Mouse (Mus musculus): ENCODE results near the gene Shc2.

The Shc2 gene

DNA sequence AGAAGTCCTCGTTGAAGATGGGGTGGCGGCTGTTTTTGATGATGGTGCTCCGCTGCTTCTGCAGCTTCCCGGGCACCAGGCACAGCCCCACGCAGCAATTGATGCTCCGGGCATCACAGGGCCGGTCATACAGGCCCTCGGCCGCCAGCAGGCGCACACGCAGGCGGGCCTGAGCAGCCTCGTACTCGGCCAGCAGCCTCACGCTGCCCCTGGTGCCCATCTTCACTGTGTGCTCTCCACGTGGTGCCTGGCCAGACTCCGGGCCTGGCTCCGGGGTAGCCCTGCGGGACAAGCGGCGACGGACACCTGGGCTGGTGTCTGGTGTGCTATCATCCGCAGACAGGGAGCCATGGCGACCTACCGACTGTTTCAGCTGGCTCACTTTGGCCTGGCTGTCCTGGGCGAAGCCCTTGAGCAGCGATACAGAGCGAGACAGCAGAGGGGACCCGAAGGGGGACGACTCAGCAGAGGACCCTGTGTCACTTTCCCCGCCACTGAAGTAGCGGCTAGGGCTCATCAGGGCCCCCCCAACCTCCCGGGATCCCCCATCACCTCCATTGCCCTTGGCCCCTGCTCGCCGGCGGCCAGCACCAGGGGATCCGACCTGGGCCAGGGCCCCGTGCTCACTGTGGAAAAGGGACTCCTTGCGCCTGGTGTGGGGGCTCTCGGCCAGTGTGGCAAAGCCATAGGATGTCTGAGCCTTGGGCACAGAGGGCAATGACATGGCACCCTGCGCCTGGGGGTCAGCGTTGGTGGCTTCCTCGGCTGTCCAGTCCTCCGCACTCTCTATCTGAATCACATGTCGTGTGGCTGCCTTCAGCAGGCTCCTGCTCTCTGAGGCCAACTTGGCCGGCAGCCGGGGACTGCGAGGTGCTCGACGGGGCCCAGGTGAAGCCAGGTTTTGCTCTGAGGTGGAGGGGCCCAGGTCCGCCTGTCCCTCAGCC lies 25.3 kb downstream of the Shc2 start:
- DNase-seq, result no peak

DNA sequence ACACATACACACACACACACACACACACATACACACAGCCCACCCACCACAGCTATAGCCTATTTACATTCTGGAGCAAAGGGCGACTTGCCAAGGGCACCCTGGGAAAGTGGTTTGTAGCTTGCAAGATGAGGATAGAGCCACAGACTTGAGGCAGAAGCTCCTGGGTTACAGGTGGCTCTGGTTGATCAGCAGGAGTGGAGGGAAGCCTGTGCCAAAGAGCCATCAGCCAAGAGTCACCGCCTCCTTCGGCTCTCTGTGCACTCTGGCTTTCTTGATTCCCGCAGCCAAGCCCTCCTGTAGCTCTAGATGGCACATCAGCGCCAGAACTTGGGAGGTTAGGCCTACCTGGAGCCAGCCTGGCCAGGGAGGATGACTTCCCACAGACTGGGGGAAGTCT lies 26.4 kb downstream of the Shc2 start:
- DNase-seq, result no peak

DNA sequence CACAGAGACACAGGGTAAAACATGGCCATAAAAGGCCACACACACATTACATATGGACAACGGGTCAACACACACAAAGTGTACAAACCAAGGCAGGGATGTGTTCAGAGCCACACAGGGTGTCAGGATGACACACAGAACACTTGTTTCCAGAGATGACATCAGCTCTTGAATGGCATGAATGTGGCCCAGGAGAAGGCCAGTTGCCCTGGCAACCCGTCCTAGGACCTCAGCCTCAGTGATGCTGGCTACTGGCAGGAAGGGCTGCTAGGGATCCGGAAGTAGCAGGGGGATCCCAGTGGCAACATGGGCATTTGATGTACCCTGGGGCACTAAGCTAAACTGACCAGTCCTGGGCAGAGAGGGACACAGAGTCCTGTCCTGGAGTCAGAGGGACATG lies 28.4 kb downstream of the Shc2 start:
- no peak for DNase-seq

DNA sequence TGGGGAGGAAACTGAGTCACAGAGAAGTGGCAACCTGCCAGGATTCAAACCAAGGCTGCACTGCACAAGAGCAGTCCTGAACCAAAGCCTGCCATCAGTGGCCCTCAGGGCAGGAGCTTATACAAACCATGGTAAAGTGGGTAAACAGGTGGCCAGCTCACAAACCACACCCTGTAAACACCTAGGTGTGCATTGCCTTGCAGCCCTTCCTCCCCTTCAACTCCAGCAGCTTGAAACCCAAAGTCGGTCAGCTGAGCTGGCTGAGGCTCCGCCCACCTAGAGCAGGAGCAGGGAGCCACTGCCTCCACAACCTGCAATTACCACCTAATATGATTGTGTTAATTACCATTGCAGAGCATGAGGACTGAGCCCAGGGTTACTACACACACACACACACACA lies 29.8 kb downstream of the Shc2 start:
- no peak for DNase-seq

DNA sequence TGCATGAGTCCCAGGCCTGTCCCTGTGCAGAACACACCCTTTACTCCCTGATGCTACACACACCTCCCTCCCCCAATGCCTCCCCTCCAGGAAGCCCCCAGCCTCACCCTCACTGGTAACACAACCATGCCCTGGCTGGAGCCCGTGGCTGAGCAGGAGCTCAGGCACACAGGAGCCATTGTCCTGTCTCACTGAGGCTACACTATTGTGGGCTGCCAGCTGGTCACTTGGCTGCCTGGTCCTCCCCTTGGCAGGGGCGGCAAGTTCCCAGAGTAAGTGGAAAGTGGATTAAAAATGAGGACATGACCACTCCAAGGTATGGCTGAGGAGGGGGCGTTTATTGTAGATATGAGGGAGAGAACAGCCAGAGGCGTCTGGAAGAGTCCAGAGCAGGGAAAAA lies 31.2 kb downstream of the Shc2 start:
- peak; percentile 53 for DNase-seq

DNA sequence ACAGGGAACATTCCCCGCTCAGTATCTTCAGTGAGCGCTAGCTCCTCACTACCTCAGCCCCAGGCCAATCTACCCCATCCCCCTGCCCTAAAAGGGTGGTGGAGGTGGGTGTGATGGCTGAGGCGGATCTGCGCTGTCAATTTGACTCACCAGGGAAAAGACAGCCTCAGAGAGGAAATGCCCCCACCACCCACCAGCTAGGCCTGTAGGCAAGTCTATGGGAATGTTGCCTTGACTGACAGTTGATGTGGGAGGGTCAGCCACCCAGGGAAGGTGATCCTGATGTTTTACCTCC lies 39.8 kb downstream of the Shc2 start:
- DNase-seq, result no peak

DNA sequence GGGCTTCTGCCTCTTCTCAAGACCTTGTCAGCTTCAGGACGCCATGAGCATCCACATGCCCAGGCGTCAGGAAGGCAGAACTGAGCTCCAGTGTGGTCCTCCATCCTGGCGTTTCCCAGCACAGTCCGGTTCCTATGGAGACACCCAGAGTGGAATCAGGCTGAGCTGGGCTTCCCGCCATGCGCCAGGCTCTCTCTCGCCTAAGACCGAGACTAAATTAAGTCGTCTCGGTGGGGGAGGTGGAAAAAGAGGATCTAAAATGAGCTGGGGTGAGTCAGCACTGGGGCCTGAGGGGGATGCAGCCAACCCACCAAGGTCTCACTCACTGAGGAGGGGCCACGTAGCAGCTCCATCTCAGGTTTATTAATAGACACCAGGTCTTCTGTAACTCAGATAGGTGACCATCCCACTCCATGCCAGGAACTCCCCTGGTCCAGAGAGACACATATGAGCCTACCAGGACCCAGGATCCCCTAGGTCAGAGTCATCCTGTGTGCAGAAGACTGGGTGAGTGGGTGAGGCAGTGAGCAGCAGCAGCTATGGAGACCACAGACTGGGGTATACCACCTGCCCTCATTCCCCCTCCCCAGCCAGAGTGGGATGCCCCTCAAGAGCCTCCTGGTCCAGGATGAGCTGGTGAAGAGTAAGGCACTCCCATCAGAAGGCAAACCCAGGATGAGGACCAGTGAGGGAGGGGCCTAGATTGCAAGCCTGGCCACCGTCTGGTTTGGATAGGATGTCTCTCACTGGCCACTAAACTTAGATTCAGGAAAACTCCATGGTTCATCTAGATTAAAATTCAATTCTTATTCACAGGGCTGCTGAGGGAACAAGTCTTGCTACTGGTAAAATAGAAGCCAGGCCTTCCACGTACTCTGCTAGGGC lies 40.4 kb downstream of the Shc2 start:
- DNase-seq, result peak; percentile 83

DNA sequence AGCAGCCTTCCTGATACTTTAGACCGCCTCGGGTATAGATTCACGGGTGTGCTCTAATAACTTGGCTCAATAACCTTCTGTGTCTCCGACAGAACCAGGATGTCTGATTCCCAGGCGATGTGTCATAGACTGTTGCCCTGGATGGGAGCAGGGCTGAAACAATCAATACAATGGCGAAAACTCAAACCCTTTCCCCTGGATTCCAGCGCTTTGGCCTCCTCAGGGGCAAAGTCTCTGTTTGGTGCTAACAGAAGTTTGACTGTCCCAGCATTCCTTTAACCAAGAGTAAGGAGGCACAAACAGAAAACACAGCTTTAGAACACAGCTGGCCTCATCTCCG lies 42.2 kb downstream of the Shc2 start:
- no peak for DNase-seq

DNA sequence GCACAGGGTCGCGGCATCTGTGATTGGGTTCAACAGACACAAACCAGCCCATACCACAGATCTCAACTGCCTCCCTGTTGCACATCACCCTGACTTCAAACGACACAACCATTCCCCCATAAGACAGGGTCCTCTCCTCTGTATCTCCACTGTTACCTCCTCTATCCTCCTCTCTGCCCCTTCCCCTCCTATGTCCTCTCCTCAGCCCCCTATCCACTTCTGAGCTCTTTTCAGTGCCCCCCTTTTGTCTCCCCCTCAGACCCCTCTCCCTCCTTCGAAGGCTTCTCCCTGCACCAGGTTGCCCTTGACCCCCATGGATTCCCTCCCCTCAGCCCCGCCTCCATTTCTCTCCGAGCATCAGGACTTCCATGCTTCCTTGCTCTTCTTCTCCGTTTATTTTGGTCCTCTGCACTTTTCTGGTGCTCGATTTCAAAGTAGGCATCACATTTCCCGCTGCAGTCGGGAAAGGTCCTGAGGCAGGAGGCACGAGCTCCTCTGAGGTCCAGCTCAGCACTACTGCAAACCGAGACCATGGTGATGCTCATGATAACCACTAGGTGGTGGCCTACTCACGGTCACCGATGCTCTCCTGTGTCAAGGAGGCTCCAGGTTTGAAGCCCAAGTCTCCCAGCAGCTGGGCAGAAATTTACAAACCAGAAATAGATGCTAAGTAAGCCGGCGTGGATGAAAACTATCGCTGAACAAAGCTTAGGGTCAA lies 42.7 kb downstream of the Shc2 start:
- DNase-seq, result peak; percentile 73

DNA sequence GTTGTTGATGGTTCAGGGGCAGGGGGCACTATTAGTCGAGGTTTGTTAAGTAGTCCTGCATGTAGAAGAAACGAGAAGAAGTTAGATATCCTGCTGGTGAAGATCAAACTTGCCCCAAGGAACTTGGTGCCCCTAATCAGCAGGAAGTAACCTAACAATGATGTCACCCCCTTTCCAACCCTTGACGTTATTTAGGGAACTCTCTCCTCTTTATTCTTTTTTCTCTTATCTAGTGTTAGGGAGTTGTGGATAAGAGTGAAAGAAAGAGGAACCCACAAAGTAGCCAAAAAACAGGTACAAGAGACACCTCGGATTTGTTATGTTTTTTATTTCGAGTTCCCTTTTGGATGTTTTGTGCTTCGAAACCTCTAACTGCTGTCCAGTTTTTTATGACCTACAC lies 43.6 kb downstream of the Shc2 start:
- DNase-seq, result no peak

DNA sequence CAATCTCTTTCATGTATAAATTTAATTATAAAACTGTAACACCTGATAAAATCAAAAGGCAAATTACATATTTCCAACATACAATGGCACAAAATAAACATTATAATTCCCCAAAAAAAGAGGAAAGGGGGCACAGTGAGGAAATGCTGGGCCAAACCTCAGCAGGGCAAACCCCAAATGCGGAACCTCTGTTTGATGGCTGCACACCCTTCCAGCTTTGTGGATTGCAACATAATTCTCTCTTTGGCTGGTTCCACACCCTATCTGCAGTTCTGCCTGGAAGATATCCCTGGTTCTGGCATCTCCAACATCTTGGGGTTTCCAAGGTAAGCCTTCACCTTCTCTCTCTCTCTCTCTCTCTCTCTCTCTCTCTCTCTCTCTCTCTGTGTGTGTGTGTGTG lies 47.0 kb downstream of the Shc2 start:
- DNase-seq, result no peak

DNA sequence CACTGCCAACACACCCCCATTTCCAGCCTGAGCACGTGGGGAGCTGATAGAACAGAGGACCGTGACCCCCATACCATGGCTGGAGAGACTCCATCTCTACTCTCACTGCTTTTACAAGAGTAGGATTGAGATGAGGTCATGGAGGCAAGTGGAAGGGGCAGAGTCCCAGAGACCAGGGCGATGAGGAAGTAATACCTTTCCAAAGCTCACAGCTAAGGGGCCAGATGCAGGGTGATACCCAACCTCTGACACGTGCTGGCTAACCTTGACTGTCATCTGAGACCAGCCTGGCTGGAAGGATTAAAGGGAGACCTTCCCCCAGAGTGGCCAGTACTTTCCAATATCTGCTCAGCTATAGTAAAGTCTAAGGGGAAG lies 50.0 kb downstream of the Shc2 start:
- no peak for DNase-seq

DNA sequence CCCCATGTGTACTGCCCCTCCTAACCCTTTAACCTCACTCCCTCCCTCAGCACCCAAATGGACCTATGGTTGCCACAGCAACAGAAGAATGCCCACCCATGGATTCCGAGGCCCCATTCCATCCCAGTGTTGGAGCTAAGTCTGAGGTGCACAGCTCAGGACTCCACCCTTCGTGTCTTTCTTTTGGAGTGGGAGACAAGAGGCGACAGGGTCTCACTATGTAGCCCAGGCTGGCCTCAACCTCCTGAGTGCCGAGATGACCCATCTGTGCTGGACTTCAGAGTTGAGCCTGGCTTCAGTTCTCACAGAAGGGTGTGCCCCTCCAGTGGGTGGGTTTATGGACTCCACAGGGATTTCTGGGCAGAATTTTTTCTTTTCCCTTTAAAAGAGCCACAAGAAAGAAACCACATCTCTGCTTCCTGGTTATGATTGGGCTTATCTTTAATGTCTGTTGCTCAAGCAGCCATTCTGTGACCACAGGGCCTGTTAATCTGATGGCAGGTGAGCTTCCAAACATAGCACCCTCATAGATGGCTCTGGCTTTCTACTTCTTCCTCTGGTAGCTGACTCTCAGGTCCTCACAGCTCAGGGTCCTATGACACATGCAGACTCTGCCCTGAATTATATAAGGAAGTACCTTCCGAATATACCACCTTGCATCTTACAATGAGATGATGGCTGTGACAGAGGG lies 50.5 kb downstream of the Shc2 start, which contains the start of gene Theg:
TSS of gene Theg (minus strand) at position 271 of the 691 bp plus-strand sequence.
- no peak for DNase-seq

DNA sequence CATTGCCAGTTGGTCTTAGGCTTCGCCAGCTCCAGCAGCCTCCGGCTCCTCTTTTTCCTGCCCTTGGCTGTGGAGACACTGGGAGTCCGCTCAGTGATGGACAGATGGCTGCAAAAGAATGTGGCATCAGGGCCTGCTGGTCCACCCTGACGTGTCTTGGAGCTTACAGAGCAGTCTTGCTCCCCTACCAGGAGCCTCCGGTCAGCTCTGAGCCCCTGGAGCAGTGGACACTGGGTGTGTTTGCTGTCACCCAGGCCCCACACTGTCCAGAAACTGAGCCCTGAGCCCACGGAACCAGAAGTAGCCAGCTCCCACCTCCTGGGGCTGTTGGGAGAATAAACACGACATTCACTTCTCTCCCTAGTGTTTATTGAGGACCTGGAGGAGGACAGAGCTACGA lies 51.5 kb downstream of the Shc2 start:
- DNase-seq, result no peak

DNA sequence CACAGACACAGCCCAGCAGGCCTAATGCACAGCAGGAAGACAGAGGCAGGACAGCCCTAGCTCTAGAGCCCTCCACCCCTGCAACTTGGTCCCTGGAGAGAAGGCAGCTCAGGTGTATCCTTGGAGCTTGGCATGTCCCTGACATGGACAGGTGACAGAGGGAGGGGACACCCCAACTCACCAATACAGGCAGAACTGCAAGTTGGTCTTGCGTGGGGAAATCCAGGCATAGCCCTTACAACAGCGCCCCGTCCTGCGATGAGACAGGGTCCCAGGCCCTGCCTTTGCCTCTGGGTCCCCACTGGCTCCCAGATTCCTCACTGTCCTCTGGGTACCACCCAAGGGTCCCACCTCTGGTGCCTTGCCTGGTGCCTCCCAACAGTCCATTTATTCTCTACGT lies 52.0 kb downstream of the Shc2 start:
- DNase-seq, result no peak

DNA sequence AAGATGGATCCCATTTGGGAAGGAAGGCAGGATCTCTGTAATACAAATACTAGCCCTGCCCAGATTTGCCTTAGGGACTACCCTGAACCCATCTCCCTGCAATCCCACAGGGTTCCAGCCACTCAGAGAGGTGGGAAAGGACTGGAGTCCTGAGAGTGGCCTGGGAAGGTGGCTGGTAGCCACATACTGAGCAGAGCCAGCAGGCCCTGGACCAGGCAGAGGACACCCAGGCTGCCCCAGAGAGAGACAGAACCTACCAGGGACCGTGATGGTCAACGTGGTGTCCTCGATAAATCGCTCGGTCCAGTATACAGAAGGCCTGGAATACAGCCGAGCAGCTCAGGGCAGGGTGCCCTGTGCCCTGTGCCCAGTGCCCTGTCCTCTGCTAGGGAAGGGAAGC lies 52.6 kb downstream of the Shc2 start:
- no peak for DNase-seq

DNA sequence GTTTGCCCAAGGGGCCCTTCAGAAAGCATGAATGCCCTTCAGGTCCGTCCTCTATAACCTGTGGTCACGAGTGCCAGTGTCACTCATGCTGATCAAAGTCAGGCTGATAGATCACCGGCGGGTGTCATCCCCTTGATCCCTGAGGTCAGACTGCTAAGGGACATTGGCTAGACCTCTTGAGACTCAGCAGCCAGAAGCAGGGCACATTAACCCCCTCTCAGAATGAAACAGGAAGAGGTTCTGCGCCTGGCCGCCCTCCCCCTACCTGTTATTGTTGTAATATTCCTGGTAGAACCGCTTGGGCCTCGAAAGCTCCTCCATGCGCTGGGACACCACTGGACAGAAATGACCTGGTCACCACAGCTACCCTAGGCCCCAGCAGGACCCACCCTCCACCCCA lies 53.3 kb downstream of the Shc2 start:
- no peak for DNase-seq

DNA sequence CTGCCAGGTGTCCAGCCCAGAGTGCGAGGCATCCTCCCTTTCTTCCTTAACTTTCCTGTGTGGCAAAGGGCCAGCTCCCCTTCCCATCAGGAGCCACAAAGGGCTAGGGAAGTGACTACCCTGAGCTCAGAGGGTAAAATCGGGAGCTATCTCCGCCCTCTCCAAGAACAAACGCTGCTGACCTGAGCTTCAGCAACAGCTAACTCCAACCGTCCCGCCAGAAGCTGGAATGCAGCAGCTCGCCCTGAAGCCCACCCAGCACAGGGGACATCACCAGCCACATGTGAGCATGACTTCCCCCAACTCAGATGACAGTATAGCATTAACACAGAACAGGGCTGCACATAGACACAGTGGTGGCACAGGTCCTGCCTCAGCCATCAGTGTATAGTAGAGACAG lies 53.7 kb downstream of the Shc2 start:
- no peak for DNase-seq

DNA sequence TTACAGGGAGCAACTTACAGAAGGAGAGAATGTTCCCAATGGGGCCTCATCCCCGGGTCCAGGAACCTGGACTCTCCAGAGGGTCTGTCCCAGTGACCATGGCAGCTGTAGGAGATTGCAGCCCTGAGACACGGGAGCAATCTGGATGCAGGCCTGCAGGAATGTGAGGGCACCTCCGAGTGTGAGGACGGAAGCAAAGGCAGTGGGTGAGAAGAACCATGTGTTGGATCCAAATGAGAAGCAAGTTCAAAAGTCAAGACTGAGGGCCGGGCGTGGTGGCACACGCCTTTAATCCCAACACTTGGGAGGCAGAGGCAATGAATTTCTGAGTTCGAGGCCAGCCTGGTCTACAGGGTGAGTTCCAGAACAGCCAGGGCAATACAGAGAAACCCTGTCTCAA lies 56.2 kb downstream of the Shc2 start:
- no peak for DNase-seq

DNA sequence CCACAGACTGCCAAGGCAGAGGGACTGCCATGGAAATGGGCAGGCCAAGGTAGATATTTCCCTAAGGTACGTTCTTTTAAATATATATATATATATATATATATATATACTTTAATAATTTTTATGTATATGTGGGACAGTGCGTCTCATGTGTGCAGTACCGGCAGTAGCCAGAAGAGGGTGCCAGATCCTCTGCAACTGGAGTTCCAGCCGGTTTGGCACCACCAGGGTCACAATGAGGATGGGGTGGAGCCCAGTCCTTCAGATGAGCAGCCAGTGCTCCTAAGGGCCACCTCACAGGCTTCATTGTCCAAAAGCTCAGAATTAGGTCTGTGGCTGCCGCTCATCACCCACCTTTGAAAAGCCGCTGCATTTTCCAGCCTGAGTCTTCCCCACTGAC lies 56.9 kb downstream of the Shc2 start:
- no peak for DNase-seq

DNA sequence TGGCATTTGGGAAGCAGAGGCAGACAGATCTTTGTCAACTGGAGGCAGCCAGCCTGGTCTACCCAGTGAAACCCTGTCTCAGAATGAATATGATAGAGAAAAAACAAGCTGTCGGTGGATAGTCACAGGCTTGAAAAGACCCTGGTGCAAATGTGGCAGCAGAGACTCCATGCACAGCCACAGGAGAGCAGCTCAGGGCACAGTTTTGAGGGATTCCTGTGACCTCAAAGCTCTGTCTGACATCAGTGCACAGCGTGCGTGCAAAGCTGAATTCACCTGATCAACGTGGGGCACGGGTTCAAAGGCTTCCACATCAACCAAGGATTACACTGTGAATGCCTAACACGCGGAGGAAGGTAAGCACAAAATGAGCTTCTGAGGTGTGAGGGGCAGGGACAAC lies 57.4 kb downstream of the Shc2 start:
- no peak for DNase-seq

DNA sequence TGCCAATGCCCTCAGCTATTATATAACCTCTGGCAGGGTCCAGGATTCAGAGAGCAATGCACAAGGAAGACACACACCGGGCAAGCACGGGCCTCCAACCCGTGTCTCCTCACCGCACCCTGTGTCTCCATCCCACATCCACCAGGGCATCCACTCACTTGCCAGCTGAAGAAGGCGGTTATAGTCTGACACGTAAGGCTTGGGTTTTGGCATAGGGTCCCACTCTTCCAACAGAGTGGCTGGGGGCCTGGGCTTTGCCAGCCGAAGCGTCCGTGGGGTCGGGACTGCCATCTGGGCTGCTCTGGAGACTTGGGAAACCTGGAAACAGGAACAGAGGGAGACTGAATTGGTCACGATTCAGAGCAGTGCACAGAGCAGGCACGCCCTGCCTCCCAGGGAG lies 57.9 kb downstream of the Shc2 start:
- no peak for DNase-seq

DNA sequence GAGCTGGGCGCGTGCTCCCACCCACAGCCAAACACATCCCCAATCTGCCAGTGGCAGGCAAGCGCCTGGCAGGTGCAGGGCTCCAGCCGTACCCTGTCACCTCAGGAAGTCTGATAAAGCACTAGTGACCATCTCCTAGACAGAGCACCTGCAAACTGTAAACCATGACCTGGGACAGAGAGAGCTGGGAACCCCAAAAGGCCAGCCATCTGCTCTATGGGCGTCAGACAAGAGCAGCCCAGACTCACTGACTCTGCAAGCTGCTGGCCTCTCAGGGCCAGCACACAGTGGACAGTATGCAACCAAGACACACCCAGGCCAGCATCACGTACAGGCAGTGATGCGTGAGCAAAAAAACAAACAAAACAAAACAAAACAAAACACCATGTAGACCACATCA lies 58.8 kb downstream of the Shc2 start:
- DNase-seq, result no peak
